Mouse (Mus musculus) G1E (cell line): ENCODE measurements around the gene P2ry2.

Experiments
- CTCF ChIP-seq: IDR thresholded peaks from 2 replicates; pipeline ENCODE4 v1.5.1; 2012; ENCODE audit warnings: low read depth, low read length, inconsistent platforms, mixed read lengths
- GATA1 ChIP-seq: IDR thresholded peaks from 2 replicates; pipeline ENCODE4 v1.6.1; 2012; ENCODE audit warnings: borderline replicate concordance, low read length, inconsistent platforms, mixed read lengths
- GATA2 ChIP-seq: IDR thresholded peaks from 2 replicates; pipeline ENCODE4 v1.6.1; 2012; ENCODE audit warnings: low read depth, low read length, inconsistent platforms, borderline replicate concordance
- POLR2AphosphoS5 ChIP-seq: IDR thresholded peaks from 2 replicates; pipeline ENCODE4 v1.6.1; 2012; ENCODE audit warnings: low read depth, low read length, inconsistent platforms; ENCODE audit not compliant: insufficient replicate concordance
- TAL1 ChIP-seq: conservative IDR thresholded peaks from 2 replicates; pipeline ENCODE4 v1.6.1; 2012; ENCODE audit warnings: low read depth, low read length, inconsistent platforms, mixed read lengths

DNA sequence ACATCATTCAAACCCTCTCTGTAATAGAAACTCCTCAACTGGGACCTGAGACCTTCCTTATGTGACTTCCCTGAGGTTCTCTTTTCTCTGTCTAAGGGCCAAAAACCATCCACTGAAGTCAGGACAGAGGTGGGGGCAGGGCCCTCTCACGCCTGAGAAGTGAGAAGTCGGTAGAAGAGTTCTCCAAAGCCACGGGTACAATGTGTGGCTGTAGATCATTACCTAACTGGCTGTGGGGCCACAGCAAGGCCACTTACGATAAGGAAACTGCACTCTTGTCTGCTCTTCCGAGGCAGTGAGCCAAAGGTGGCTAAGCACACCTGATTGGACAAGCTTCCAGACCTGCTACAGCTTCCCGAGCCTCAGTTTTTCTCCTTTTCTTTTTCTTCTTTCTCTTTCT is 16.8 kb upstream of the P2ry2 start:
- no peak for TF ChIP-seq CTCF
- TF ChIP-seq TAL1, result no peak
- TF ChIP-seq GATA1, result no peak
- TF ChIP-seq POLR2AphosphoS5, result no peak
- no peak for TF ChIP-seq GATA2
